15 mouse cellular contexts compared by ENCODE assay signal in the genomic region with DNA sequence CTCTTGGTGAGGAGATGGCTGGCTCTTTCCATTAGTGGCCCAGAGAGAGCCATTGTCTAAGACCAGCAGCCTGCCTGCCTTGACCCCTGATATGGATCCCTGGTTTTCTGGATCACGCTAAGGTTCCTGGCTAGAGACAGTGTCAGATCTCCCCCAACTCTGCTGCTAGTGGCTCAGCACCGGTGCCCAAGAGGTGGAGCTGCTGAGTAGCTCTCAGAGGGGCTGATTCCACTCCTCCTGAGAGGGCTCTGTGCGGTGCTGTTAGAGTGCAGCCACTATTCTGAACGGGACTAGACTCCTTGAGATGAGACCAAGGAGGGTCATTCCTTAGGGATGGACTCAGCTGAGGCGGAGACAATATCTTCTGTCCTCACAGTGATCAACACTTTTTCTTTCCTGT.
DNase-seq lines count a peak whose midpoint lies in the region; ATAC-seq and TF ChIP-seq lines count a peak whose summit lies in the region.
"Had no signal": no experiment of that assay in that cellular context is flagged by ENCODE, and none has a peak within 500 bp of the region (broad histone marks: within the 10 kb centered on the region; RNA-seq: fewer than 3 reads in every experiment).

No protein-coding gene starts in this region.

- TF ChIP-seq CTCF in kidney, postnatal 0 days (IDR thresholded peaks at IDR 0.05; ENCODE audit: low read depth): peak; percentile 48
- no peak for TF ChIP-seq CTCF in thymus, adult 2 months (IDR thresholded peaks at IDR 0.05; ENCODE audit: borderline replicate concordance, control insufficient read depth, extremely low read depth, insufficient read depth, low read length, poor library complexity)

- no peaks in the 10 kb centered on the region for H3K4me1 ChIP-seq in embryonic facial prominence, embryonic 11.5 days (ENCODE audit: control insufficient read depth, insufficient read depth, low read length)
- H3K4me1 ChIP-seq in embryonic facial prominence, embryonic 10.5 days: peaks cover 14% of the 10 kb centered on the region
- no peaks in the 10 kb centered on the region for H3K4me1 ChIP-seq in kidney, postnatal 0 days (replicated peaks; ENCODE audit: insufficient read depth, low read length)
- H3K4me1 ChIP-seq in thymus, adult 2 months (replicated peaks; ENCODE audit: control insufficient read depth, insufficient read depth, low read length): peaks cover 4% of the 10 kb centered on the region; the same call in 1 of the 2 replicates
- H3K4me1 ChIP-seq: forebrain, embryonic 12.5 days had no signal

- H3K4me2 ChIP-seq in embryonic facial prominence, embryonic 11.5 days (ENCODE audit: low read depth, low read length): no peak overlapping the region
- H3K4me2 ChIP-seq in kidney, postnatal 0 days (ENCODE audit: low read length): no peak overlapping the region
- H3K4me2 ChIP-seq: embryonic facial prominence, embryonic 12.5 days; forebrain, embryonic 12.5 days; heart, embryonic 13.5 days; neural tube, embryonic 15.5 days had no signal

- WGBS in embryonic facial prominence, embryonic 11.5 days: 49% methylated on average over 5 of the region's 5 CpGs
- WGBS in embryonic facial prominence, embryonic 10.5 days: 47% methylated on average over 5 of the region's 5 CpGs
- 28% methylated on average over 5 of the region's 5 CpGs for WGBS in kidney, postnatal 0 days
- WGBS in thymus, adult 2 months: 45% methylated on average over 5 of the region's 5 CpGs

- no peak for ATAC-seq in embryonic facial prominence, embryonic 11.5 days (replicated peaks; ENCODE audit: insufficient number of reproducible peaks, low FRiP score, low TSS enrichment, low read depth)
- no peak for ATAC-seq in kidney, postnatal 0 days (replicated peaks; ENCODE audit: low FRiP score, low read depth)
- ATAC-seq in inflammation-experienced regulatory T-cells, adult 6 months: no peak
- ATAC-seq: liver, postnatal 0 days had no signal

- no peak for TF ChIP-seq POLR2A in thymus, adult 2 months (IDR thresholded peaks at IDR 0.05; ENCODE audit: control insufficient read depth, extremely low read depth, insufficient read depth, low read length, poor library complexity)

- no peaks in the 10 kb centered on the region for H3K36me3 ChIP-seq in embryonic facial prominence, embryonic 11.5 days (replicated peaks; ENCODE audit: control insufficient read depth, insufficient read depth, low read depth, low read length)
- no peaks in the 10 kb centered on the region for H3K36me3 ChIP-seq in embryonic facial prominence, embryonic 10.5 days (replicated peaks)
- H3K36me3 ChIP-seq in kidney, postnatal 0 days (ENCODE audit: insufficient read depth, low read length): no peaks in the 10 kb centered on the region
- no peaks in the 10 kb centered on the region for H3K36me3 ChIP-seq in thymus, adult 2 months (ENCODE audit: control insufficient read depth, insufficient read depth, low read length)
- H3K36me3 ChIP-seq: embryonic facial prominence, embryonic 12.5 days; forebrain, embryonic 12.5 days; G1E; heart, embryonic 13.5 days; neural tube, embryonic 15.5 days had no signal

- H3K4me3 ChIP-seq in embryonic facial prominence, embryonic 11.5 days (ENCODE audit: low read depth, low read length): no peak overlapping the region
- no peak overlapping the region for H3K4me3 ChIP-seq in embryonic facial prominence, embryonic 10.5 days
- no peak overlapping the region for H3K4me3 ChIP-seq in kidney, postnatal 0 days (replicated peaks; ENCODE audit: low read depth, low read length)
- no peak overlapping the region for H3K4me3 ChIP-seq in thymus, adult 2 months (ENCODE audit: control insufficient read depth, insufficient read depth, low read length)
- H3K4me3 ChIP-seq: embryonic facial prominence, embryonic 12.5 days; forebrain, embryonic 12.5 days; heart, embryonic 13.5 days; neural tube, embryonic 15.5 days had no signal

- no peak overlapping the region for H3K27ac ChIP-seq in embryonic facial prominence, embryonic 11.5 days (replicated peaks; ENCODE audit: low read depth, low read length)
- H3K27ac ChIP-seq in embryonic facial prominence, embryonic 10.5 days (replicated peaks): no peak overlapping the region
- no peak overlapping the region for H3K27ac ChIP-seq in kidney, postnatal 0 days
- H3K27ac ChIP-seq in thymus, adult 2 months (ENCODE audit: control insufficient read depth, insufficient read depth, low read length): no peak overlapping the region
- H3K27ac ChIP-seq: embryonic facial prominence, embryonic 12.5 days; forebrain, embryonic 12.5 days; heart, embryonic 13.5 days; neural tube, embryonic 15.5 days had no signal

- no peak overlapping the region for H3K9ac ChIP-seq in embryonic facial prominence, embryonic 11.5 days (replicated peaks; ENCODE audit: low read length)
- no peak overlapping the region for H3K9ac ChIP-seq in kidney, postnatal 0 days (ENCODE audit: low read depth, low read length)
- H3K9ac ChIP-seq: embryonic facial prominence, embryonic 12.5 days; forebrain, embryonic 12.5 days; heart, embryonic 13.5 days; liver, postnatal 0 days; neural tube, embryonic 15.5 days had no signal

- no peaks in the 10 kb centered on the region for H3K27me3 ChIP-seq in embryonic facial prominence, embryonic 11.5 days (ENCODE audit: control insufficient read depth, insufficient read depth, low read length)
- H3K27me3 ChIP-seq in embryonic facial prominence, embryonic 10.5 days (replicated peaks; ENCODE audit: low read depth, poor library complexity, severe bottlenecking): no peaks in the 10 kb centered on the region
- no peaks in the 10 kb centered on the region for H3K27me3 ChIP-seq in kidney, postnatal 0 days (ENCODE audit: insufficient read depth, low read length)
- no peaks in the 10 kb centered on the region for H3K27me3 ChIP-seq in thymus, adult 2 months (ENCODE audit: control insufficient read depth, insufficient read depth, low read length)
- H3K27me3 ChIP-seq: embryonic facial prominence, embryonic 12.5 days; forebrain, embryonic 12.5 days; neural tube, embryonic 15.5 days had no signal

- DNase-seq in embryonic facial prominence, embryonic 11.5 days (ENCODE audit: low spot score): peak; percentile 5
- no peak for DNase-seq in embryonic facial prominence, embryonic 10.5 days (ENCODE audit: low spot score)
- DNase-seq in kidney, postnatal 0 days (ENCODE audit: low spot score): peak; percentile 14
- DNase-seq in kidney, adult 11 months: no peak
- DNase-seq in thymus, adult 2 months: peak; percentile 31
- no peak for DNase-seq in thymus, postnatal 0 days (ENCODE audit: low spot score)
- DNase-seq in retina, embryonic 14.5 days (ENCODE audit: low spot score): no peak
- DNase-seq: left cerebral cortex, postnatal 4 days; liver, postnatal 0 days had no signal

- no peaks in the 10 kb centered on the region for H3K9me3 ChIP-seq in embryonic facial prominence, embryonic 11.5 days (replicated peaks; ENCODE audit: control insufficient read depth, low read length)
- peaks cover 6% of the 10 kb centered on the region; the same call in 1 of the 2 replicates for H3K9me3 ChIP-seq in embryonic facial prominence, embryonic 10.5 days
- no peaks in the 10 kb centered on the region for H3K9me3 ChIP-seq in kidney, postnatal 0 days (replicated peaks; ENCODE audit: low read length)
- H3K9me3 ChIP-seq: embryonic facial prominence, embryonic 12.5 days; forebrain, embryonic 12.5 days; neural tube, embryonic 15.5 days had no signal

Comparison
In these comparisons a context has a peak if more than half of its experiments do, and no peak if none do; other contexts are left out.
1. DNase-seq: peak in embryonic facial prominence, embryonic 11.5 days (single experiment), kidney, postnatal 0 days (single experiment) and thymus, adult 2 months (single experiment); none in embryonic facial prominence, embryonic 10.5 days (single experiment), kidney, adult 11 months (single experiment), thymus, postnatal 0 days (single experiment) and retina, embryonic 14.5 days (single experiment).